Mouse (Mus musculus) hindbrain, embryonic 16.5 days (tissue): ENCODE data around the gene Kif1b. TPM values are rescaled to one million over a fixed set of nuclear protein-coding genes. Genes with fewer than 3 reads are reported as not detected.

Experiments used
- ATAC-seq: fragments of 200-750 bp; cut with Nextera tagmentation; 2 replicates; pipeline ENCODE4 v1.8.0; 2017; ENCODE audit warnings: moderate TSS enrichment, moderate library complexity
- H3K27ac ChIP-seq: fragments of 300-500 bp; sonication (generic); 2 replicates; pipeline ENCODE4 v1.5.1; 2014; ENCODE audit warnings: low read depth, mild to moderate bottlenecking, control low read depth, low read length, moderate library complexity
- H3K27me3 ChIP-seq: fragments of 300-500 bp; sonication (generic); replicated peaks from 2 replicates; pipeline ENCODE4 v1.6.1; 2014; ENCODE audit warnings: low read length; ENCODE audit not compliant: control insufficient read depth, insufficient read depth
- H3K36me3 ChIP-seq: fragments of 300-500 bp; sonication (generic); 2 replicates; pipeline ENCODE4 v1.6.1; 2014; ENCODE audit warnings: mild to moderate bottlenecking, low read length, moderate library complexity, mixed read lengths; ENCODE audit not compliant: control insufficient read depth, insufficient read depth
- H3K4me1 ChIP-seq: fragments of 300-500 bp; sonication (generic); 2 replicates; pipeline ENCODE4 v1.6.1; 2014; ENCODE audit warnings: low read depth, low read length; ENCODE audit not compliant: control insufficient read depth, insufficient read depth
- H3K4me2 ChIP-seq: fragments of 300-500 bp; sonication (generic); 2 replicates; pipeline ENCODE4 v1.6.1; 2014; ENCODE audit warnings: mild to moderate bottlenecking, low read length, control low read depth, moderate library complexity
- H3K4me3 ChIP-seq: fragments of 300-500 bp; sonication (generic); 2 replicates; pipeline ENCODE4 v1.5.1; 2014; ENCODE audit warnings: mild to moderate bottlenecking, low read length, control low read depth, moderate library complexity
- H3K9ac ChIP-seq: fragments of 300-500 bp; sonication (generic); 2 replicates; pipeline ENCODE4 v1.6.1; 2014; ENCODE audit warnings: low read depth, mild to moderate bottlenecking, control low read depth, low read length, moderate library complexity
- H3K9me3 ChIP-seq: fragments of 300-500 bp; sonication (generic); 2 replicates; pipeline ENCODE4 v1.6.1; 2014; ENCODE audit warnings: mild to moderate bottlenecking, low read length, moderate library complexity; ENCODE audit not compliant: control insufficient read depth
- WGBS: fragments of 180-500 bp; shearing (Covaris S2); extraction: QIAGEN DNeasy Blood & Tissue Kit; methylation state at CpG from one replicate; pipeline ENCODE4 v1.1.7; 2014; 5-methylcytosine and 5-hydroxymethylcytosine counted together
- polyA plus RNA-seq: library from polyadenylated mRNA; unstranded; fragments of >200 nt; fragmentation: Nextera tagmentation; extraction: Ambion mirVana; gene quantifications from 2 replicates; pipeline ENCODE4 v1.2.1, GENCODE M21; 2015

Kif1b gene
- polyA plus RNA-seq, 1 experiment from 2014 or later, result 119 TPM

GRCm38 (mm10) chr4:149126663-149127062, 180.8 kb downstream of the Kif1b start, which contains the start of gene Cort:
TSS of gene Cort (minus strand) at chr4:149126763.
- H3K9ac ChIP-seq, result no peak within 1 kb of the TSS
- H3K4me1 ChIP-seq, result no peaks in the 10 kb centered on the region
- 90% methylated on average over 11 of the region's 11 CpGs for WGBS
- H3K4me2 ChIP-seq, result no peak within 1 kb of the TSS
- no peak within 1 kb of the TSS for H3K27ac ChIP-seq
- no peak within 1 kb of the TSS for H3K4me3 ChIP-seq
- no peaks in the 10 kb centered on the region for H3K27me3 ChIP-seq
- peaks cover 1% of the 10 kb centered on the region; the same call in 1 of the 2 replicates for H3K36me3 ChIP-seq
- no peak for ATAC-seq
- H3K9me3 ChIP-seq, result no peaks in the 10 kb centered on the region

Other genes with a start within 250 kb of the Kif1b start
- gene Pex14, start 207.8 kb downstream of the Kif1b start, polyA plus RNA-seq, result 62.4 and 63.9 TPM in 2 replicates
- 24.6 and 25.6 TPM in 2 replicates for gene Dffa, start 203.5 kb downstream of the Kif1b start, polyA plus RNA-seq
- 0.41 and 0.64 TPM in 2 replicates for gene Cort, start 180.9 kb downstream of the Kif1b start, polyA plus RNA-seq
- gene Cenps, start 170.1 kb downstream of the Kif1b start, polyA plus RNA-seq, result 18.9 TPM in 2 replicates
- gene Pgd, start 140.9 kb downstream of the Kif1b start, polyA plus RNA-seq, result 122 and 123 TPM in 2 replicates
- gene Ube4b, start 119.1 kb upstream of the Kif1b start, polyA plus RNA-seq, result 47.4 and 58.6 TPM in 2 replicates
- not detected in 2 replicates for gene Rbp7, start 147.3 kb upstream of the Kif1b start, polyA plus RNA-seq
- 0.45 TPM in 1 of 2 replicates, not detected in the other for gene Tmem274, start 169.7 kb upstream of the Kif1b start, polyA plus RNA-seq
- 7.7 and 9.1 TPM in 2 replicates for gene Nmnat1, start 177.5 kb upstream of the Kif1b start, polyA plus RNA-seq
- 42.2 TPM in 2 replicates for gene Lzic, start 177.5 kb upstream of the Kif1b start, polyA plus RNA-seq
- 98.6 and 106 TPM in 2 replicates for gene Ctnnbip1, start 210.5 kb upstream of the Kif1b start, polyA plus RNA-seq